Mouse (Mus musculus): ENCODE results near the gene Mrpl58. TPM values are rescaled to one million over a fixed set of nuclear protein-coding genes. Genes with fewer than 3 reads are reported as not detected.
A peak's percentile ranks its signal among the peaks of the same experiment; 100 is the strongest.

The Mrpl58 gene
- polyA plus RNA-seq, 1 experiment from 2014 or later: 203 TPM

GRCm38 (mm10) chr11:115393721-115394325, 9.7 kb upstream of the Mrpl58 start:
- Histone ChIP-seq H3K27me3 (ENCODE audit: control insufficient read depth, insufficient read depth, low read depth, low read length) (no peaks in the 10 kb centered on the region), H3K4me3 (ENCODE audit: low read length) (peak overlapping the region; percentile 13), H3K4me1 (replicated peaks; ENCODE audit: control insufficient read depth, insufficient read depth, low read length) (no peaks in the 10 kb centered on the region), H3K27ac (ENCODE audit: low read length) (no peak overlapping the region), H3K9ac (ENCODE audit: low read length) (no peak overlapping the region), H3K9me3 (ENCODE audit: control insufficient read depth, low read length) (no peaks in the 10 kb centered on the region), H3K4me2 (ENCODE audit: low read depth, low read length) (peak overlapping the region; percentile 34; the same call in 1 of the 2 replicates), H3K36me3 (ENCODE audit: control insufficient read depth, insufficient read depth, low read length) (peaks cover 29% of the 10 kb centered on the region)
- 58% methylated on average over 34 of the region's 34 CpGs for WGBS
- ATAC-seq (ENCODE audit: low read depth): no peak

GRCm38 (mm10) chr11:115398085-115398484, 5.5 kb upstream of the Mrpl58 start:
- peak overlapping the region; percentile 4 for H3K27ac ChIP-seq (ENCODE audit: low read length)
- H3K27me3 ChIP-seq (ENCODE audit: control insufficient read depth, insufficient read depth, low read depth, low read length): no peaks in the 10 kb centered on the region
- no peak overlapping the region for H3K4me3 ChIP-seq (ENCODE audit: low read length)
- H3K9ac ChIP-seq (ENCODE audit: low read length): no peak overlapping the region
- peaks cover 11% of the 10 kb centered on the region; the same call in 1 of the 2 replicates for H3K36me3 ChIP-seq (ENCODE audit: control insufficient read depth, insufficient read depth, low read length)
- no peaks in the 10 kb centered on the region; the same call in 1 of the 2 replicates for H3K4me1 ChIP-seq (replicated peaks; ENCODE audit: control insufficient read depth, insufficient read depth, low read length)
- 58% methylated on average over 7 of the region's 7 CpGs for WGBS
- no peak overlapping the region for H3K4me2 ChIP-seq (ENCODE audit: low read depth, low read length)
- ATAC-seq (ENCODE audit: low read depth): peak; percentile 87
- H3K9me3 ChIP-seq (ENCODE audit: control insufficient read depth, low read length): no peaks in the 10 kb centered on the region

- WGBS: 52% methylated on average over 3 of the region's 3 CpGs
- H3K36me3 ChIP-seq (ENCODE audit: control insufficient read depth, insufficient read depth, low read length): 0 out of 2 replicates have a peak, but pooled peaks cover under 1% of the 10 kb centered on the region
- peaks cover 10% of the 10 kb centered on the region for H3K4me1 ChIP-seq (replicated peaks; ENCODE audit: control insufficient read depth, insufficient read depth, low read length)
- H3K9me3 ChIP-seq (ENCODE audit: control insufficient read depth, low read length): no peaks in the 10 kb centered on the region
- H3K9ac ChIP-seq (ENCODE audit: low read length): no peak overlapping the region
- no peak overlapping the region for H3K27ac ChIP-seq (ENCODE audit: low read length)
- H3K27me3 ChIP-seq (ENCODE audit: control insufficient read depth, insufficient read depth, low read depth, low read length): no peaks in the 10 kb centered on the region
- H3K4me3 ChIP-seq (ENCODE audit: low read length): no peak overlapping the region
- no peak for ATAC-seq (ENCODE audit: low read depth)
- no peak overlapping the region for H3K4me2 ChIP-seq (ENCODE audit: low read depth, low read length)
Measured at GRCm38 (mm10) chr11:115400126-115400525, 3.4 kb upstream of the Mrpl58 start.

- Histone ChIP-seq H3K4me1 (replicated peaks; ENCODE audit: control insufficient read depth, insufficient read depth, low read length) (peaks cover 10% of the 10 kb centered on the region), H3K27me3 (ENCODE audit: control insufficient read depth, insufficient read depth, low read depth, low read length) (no peaks in the 10 kb centered on the region), H3K9me3 (ENCODE audit: control insufficient read depth, low read length) (no peaks in the 10 kb centered on the region), H3K36me3 (ENCODE audit: control insufficient read depth, insufficient read depth, low read length) (no peaks in the 10 kb centered on the region), H3K27ac (ENCODE audit: low read length) (no peak overlapping the region), H3K4me2 (ENCODE audit: low read depth, low read length) (no peak overlapping the region), H3K4me3 (ENCODE audit: low read length) (no peak overlapping the region), H3K9ac (ENCODE audit: low read length) (no peak overlapping the region)
- WGBS: 43% methylated on average over 11 of the region's 11 CpGs
- no peak for ATAC-seq (ENCODE audit: low read depth)
Measured at GRCm38 (mm10) chr11:115400630-115401391, 2.7 kb upstream of the Mrpl58 start.

- no peaks in the 10 kb centered on the region for H3K27me3 ChIP-seq (ENCODE audit: control insufficient read depth, insufficient read depth, low read depth, low read length)
- no peak overlapping the region for H3K4me2 ChIP-seq (ENCODE audit: low read depth, low read length)
- no peak overlapping the region for H3K4me3 ChIP-seq (ENCODE audit: low read length)
- H3K27ac ChIP-seq (ENCODE audit: low read length): no peak overlapping the region
- 92% methylated on average over 6 of the region's 6 CpGs for WGBS
- H3K4me1 ChIP-seq (replicated peaks; ENCODE audit: control insufficient read depth, insufficient read depth, low read length): peaks cover 10% of the 10 kb centered on the region
- ATAC-seq (ENCODE audit: low read depth): no peak
- H3K9ac ChIP-seq (ENCODE audit: low read length): no peak overlapping the region
- peaks cover 14% of the 10 kb centered on the region for H3K36me3 ChIP-seq (ENCODE audit: control insufficient read depth, insufficient read depth, low read length)
- H3K9me3 ChIP-seq (ENCODE audit: control insufficient read depth, low read length): no peaks in the 10 kb centered on the region
Measured at GRCm38 (mm10) chr11:115405723-115406122, 2.2 kb downstream of the Mrpl58 start.

- 91% methylated on average over 17 of the region's 17 CpGs for WGBS
- Histone ChIP-seq H3K36me3 (ENCODE audit: control insufficient read depth, insufficient read depth, low read length) (peaks cover 16% of the 10 kb centered on the region), H3K4me2 (ENCODE audit: low read depth, low read length) (no peak overlapping the region), H3K27ac (ENCODE audit: low read length) (no peak overlapping the region), H3K4me3 (ENCODE audit: low read length) (no peak overlapping the region), H3K27me3 (ENCODE audit: control insufficient read depth, insufficient read depth, low read depth, low read length) (no peaks in the 10 kb centered on the region), H3K9me3 (ENCODE audit: control insufficient read depth, low read length) (no peaks in the 10 kb centered on the region), H3K9ac (ENCODE audit: low read length) (no peak overlapping the region), H3K4me1 (replicated peaks; ENCODE audit: control insufficient read depth, insufficient read depth, low read length) (peaks cover 18% of the 10 kb centered on the region)
- ATAC-seq (ENCODE audit: low read depth): no peak
Measured at GRCm38 (mm10) chr11:115406858-115407401, 3.4 kb downstream of the Mrpl58 start.

GRCm38 (mm10) chr11:115408266-115408920, 4.8 kb downstream of the Mrpl58 start:
- H3K9me3 ChIP-seq (ENCODE audit: control insufficient read depth, low read length): no peaks in the 10 kb centered on the region
- peak overlapping the region; percentile 76 for H3K27ac ChIP-seq (ENCODE audit: low read length)
- H3K9ac ChIP-seq (ENCODE audit: low read length): no peak overlapping the region
- H3K27me3 ChIP-seq (ENCODE audit: control insufficient read depth, insufficient read depth, low read depth, low read length): no peaks in the 10 kb centered on the region
- 67% methylated on average over 6 of the region's 6 CpGs for WGBS
- ATAC-seq (ENCODE audit: low read depth): no peak
- no peak overlapping the region for H3K4me2 ChIP-seq (ENCODE audit: low read depth, low read length)
- H3K4me3 ChIP-seq (ENCODE audit: low read length): no peak overlapping the region
- peaks cover 22% of the 10 kb centered on the region for H3K4me1 ChIP-seq (replicated peaks; ENCODE audit: control insufficient read depth, insufficient read depth, low read length)
- H3K36me3 ChIP-seq (ENCODE audit: control insufficient read depth, insufficient read depth, low read length): peaks cover 16% of the 10 kb centered on the region

- Histone ChIP-seq H3K27ac (ENCODE audit: low read length) (no peak overlapping the region), H3K9me3 (ENCODE audit: control insufficient read depth, low read length) (no peaks in the 10 kb centered on the region), H3K4me2 (ENCODE audit: low read depth, low read length) (no peak overlapping the region), H3K27me3 (ENCODE audit: control insufficient read depth, insufficient read depth, low read depth, low read length) (no peaks in the 10 kb centered on the region), H3K36me3 (ENCODE audit: control insufficient read depth, insufficient read depth, low read length) (peaks cover 16% of the 10 kb centered on the region), H3K9ac (ENCODE audit: low read length) (no peak overlapping the region), H3K4me1 (replicated peaks; ENCODE audit: control insufficient read depth, insufficient read depth, low read length) (peaks cover 19% of the 10 kb centered on the region), H3K4me3 (ENCODE audit: low read length) (no peak overlapping the region)
- ATAC-seq (ENCODE audit: low read depth): no peak
- 77% methylated on average over 7 of the region's 7 CpGs for WGBS
Measured at GRCm38 (mm10) chr11:115409556-115409955, 6.0 kb downstream of the Mrpl58 start.

Measured in lung, embryonic 16.5 days (tissue).